Mouse (Mus musculus): ENCODE data around the gene Ermp1. TPM values are rescaled to one million over a fixed set of nuclear protein-coding genes. Genes with fewer than 3 reads are reported as not detected.

Ermp1 gene
- polyA plus RNA-seq, 1 experiment from 2014 or later: 9.9 TPM

Other genes with a start within 250 kb of the Ermp1 start
- not detected in 2 replicates for gene Pdcd1lg2, start 237.5 kb downstream of the Ermp1 start, polyA plus RNA-seq (2014; fragmentation: Nextera tagmentation; extraction: Ambion mirVana)
- gene Ric1, start 126.1 kb downstream of the Ermp1 start, polyA plus RNA-seq (2014; fragmentation: Nextera tagmentation; extraction: Ambion mirVana): 21.2 and 22.7 TPM in 2 replicates
- gene Mlana, start 49.4 kb upstream of the Ermp1 start, polyA plus RNA-seq (2014; fragmentation: Nextera tagmentation; extraction: Ambion mirVana): not detected in 2 replicates
- 10.9 and 12.1 TPM in 2 replicates for gene 9930021J03Rik, start 157.6 kb upstream of the Ermp1 start, polyA plus RNA-seq (2014; fragmentation: Nextera tagmentation; extraction: Ambion mirVana)
- 62.9 and 64.4 TPM in 2 replicates for gene Ranbp6, start 164.6 kb upstream of the Ermp1 start, polyA plus RNA-seq (2014; fragmentation: Nextera tagmentation; extraction: Ambion mirVana)